Mouse (Mus musculus): ENCODE results near the gene Prr5.

- TF ChIP-seq CTCF (IDR thresholded peaks at IDR 0.05) (no peak), EP300 (IDR thresholded peaks at IDR 0.05) (peak; percentile 68)
Measured at GRCm38 (mm10) chr15:84724199-84724598, 54.8 kb downstream of the Prr5 start.
